Mouse (Mus musculus): ENCODE measurements around the gene Jmjd1c.

The Jmjd1c gene

GRCm38 (mm10) chr10:67095798-67096620 is at the start of gene Jmjd1c:
TSS of gene Jmjd1c (plus strand) at chr10:67096125.
- no peak for DNase-seq (ENCODE audit: inconsistent ontology term)

DNA sequence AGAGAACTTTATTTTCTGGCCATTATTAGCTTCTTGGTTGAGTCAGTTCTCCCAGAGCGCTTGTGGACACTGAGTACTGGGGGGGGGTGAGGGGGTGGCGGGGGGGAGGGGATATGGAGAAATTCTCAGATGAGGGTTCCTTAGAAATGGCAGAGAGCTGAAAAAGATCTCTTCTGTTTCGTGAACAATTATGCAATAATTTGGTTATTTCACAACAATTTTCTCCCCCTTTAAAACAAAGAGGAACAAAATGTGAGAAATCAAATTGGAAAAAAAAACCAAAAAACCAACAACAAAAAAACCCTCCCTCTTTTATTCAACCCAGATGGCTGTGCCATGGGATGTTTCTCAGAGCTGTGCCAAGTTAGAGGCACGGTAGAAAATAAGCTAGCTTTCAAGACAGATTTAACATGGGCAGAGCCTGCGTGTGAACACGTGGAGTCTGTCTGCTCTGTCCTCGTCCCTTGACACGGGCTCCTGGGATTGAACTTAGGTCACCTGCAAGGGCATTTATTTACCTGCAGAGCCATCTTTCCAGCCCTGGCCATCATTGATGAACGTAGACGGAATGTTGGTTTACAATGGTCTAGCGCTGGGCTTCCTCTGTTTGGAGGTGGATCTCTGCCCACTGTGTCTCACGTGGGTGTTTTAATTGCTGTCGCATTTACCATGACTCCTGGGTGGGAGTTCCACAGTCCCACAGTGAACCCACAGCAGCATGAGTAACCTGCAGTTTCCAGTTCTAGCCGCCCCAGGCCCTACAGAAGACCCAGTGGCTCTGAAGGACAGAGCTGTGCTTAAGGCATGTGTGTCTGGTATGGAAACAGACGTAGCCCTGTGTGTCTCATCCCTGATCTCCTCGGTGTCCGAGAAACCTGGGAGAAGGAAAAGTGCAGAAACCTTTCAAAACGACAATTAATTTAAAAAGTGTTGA is 47.9 kb upstream of the Jmjd1c start:
- no peak for DNase-seq (ENCODE audit: inconsistent ontology term)

- DNase-seq (ENCODE audit: inconsistent ontology term): no peak
Measured at GRCm38 (mm10) chr10:67048871-67049615, 46.9 kb upstream of the Jmjd1c start.

DNA sequence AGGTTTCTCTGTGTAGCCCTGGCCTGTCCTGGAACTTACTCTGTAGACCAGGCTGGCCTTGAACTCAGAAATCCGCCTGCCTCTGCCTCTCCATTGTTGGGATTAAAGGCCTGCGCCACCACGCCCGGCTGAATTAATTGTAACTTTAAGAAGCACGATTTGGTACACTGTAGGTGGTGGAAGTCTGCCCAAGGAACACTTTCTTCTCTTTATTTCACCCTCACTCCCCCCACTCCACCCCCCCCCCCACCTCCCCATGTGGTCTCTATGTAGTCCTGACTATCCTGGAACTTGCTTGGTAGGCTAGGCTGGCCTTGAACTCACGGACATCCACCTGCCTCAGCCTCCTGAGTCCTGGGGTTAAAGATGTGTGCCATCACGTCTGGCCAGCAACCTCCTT is 46.3 kb upstream of the Jmjd1c start:
- DNase-seq (ENCODE audit: inconsistent ontology term): no peak

DNA sequence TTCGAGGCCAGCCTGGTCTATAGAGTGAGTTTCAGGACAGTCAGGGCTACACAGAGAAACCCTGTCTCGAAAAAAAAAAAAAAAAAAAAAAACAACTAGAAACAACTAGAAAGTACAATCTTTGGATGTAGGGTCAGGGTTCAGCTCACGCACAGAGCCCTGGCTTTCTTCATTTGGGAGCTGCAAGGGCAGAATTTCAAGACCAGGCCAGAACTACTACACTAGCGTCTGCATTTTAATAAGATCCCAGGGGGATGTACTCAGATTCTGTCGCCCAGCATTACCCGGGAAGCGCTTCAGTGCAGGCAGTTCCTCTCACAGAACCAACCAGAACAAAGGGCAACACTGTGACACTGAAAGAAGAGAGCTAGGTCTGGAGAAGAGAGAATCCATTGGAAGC is 45.2 kb upstream of the Jmjd1c start:
- no peak for DNase-seq (ENCODE audit: inconsistent ontology term)

GRCm38 (mm10) chr10:67051466-67051865 is 44.5 kb upstream of the Jmjd1c start:
- no peak for DNase-seq (ENCODE audit: inconsistent ontology term)

- DNase-seq (ENCODE audit: inconsistent ontology term): no peak
Measured at GRCm38 (mm10) chr10:67052429-67052828, 43.5 kb upstream of the Jmjd1c start.

- DNase-seq (ENCODE audit: inconsistent ontology term): peak; percentile 49
Measured at GRCm38 (mm10) chr10:67053475-67053874, 42.5 kb upstream of the Jmjd1c start.

DNA sequence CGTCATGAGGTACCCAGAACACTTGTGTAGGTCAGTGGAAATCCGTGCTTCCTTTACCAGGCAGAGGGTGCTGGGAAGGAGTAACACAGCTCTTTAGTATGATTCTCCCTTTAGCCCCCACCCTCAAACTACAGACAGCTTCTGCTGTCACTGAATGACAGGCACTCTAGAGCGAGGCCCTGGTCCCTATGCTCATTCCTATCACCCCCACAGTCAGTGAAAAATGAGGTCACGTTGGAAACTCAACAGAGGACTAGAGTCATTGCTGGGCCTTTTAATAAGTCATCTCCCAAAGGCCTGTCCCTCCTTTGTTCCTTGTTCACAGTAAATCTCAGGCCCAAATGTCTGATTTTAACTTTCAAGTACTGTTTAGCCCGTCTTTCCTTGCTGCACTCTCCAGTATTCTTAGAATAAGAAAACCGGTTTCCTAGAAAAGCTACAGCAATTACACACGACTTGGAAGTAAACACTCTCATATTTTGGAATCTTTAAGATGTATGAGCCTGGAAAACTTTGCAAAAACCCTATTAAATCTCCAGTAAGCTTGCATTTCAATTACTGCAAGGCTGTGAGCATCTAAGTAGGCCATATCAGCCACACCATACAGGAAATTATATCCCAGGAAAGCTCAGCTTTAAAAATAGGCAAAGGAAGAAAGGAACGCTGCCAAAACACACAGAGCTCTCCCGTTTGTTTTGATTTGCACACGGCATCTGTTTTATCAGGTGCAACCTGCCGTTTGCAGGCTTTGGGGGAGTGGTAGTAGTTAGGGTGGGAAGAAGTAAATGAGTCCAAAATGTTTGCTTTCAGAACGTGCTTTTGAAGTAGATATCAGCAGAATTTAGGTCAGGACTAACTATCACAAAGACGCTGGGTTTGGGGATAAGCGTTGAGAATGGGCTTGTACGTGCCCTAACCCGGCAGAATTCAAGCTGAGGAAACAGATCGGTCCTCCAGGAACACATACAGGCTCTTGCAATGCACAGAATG is 39.8 kb upstream of the Jmjd1c start:
- no peak for DNase-seq (ENCODE audit: inconsistent ontology term)

- DNase-seq (ENCODE audit: inconsistent ontology term): no peak
Measured at GRCm38 (mm10) chr10:67057208-67057607, 38.7 kb upstream of the Jmjd1c start.

DNA sequence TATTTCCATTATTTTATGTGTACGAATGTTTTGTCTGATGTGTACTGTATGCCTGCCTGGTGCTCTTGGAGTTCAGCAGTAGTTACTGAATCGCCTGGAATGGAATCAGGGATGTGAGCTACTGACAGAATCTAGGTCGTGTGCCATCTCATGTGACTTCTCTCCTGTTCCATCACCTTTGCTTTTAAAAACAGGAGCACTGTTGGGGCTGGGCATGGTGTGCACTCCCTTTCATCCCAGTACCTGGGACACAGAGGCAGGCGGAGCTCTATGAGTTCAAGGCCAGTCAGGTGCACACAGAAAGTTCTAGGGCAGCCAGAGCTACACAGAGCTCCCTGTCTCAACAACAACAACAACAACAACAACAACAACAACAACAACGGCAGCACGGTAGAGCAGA is 38.2 kb upstream of the Jmjd1c start:
- DNase-seq (ENCODE audit: inconsistent ontology term): no peak

DNA sequence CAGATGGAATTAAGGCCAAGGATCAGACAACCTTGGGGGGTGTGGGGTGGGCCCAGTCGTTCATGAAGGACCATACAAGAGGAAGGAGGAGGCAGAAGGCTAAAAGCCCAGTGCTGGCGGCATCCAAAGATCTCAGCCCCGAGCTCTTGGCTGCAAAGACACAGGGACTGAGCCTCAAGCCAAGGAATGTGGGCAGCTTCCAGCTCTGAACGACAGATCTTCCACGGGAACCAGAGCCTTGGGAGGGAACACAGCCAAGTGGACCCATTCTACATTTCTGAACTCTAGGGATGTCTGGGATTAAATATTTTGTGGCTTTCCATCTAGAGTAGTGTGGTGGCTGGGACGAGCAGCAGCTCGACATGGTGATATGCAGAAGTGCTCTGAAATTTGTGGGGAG is 37.6 kb upstream of the Jmjd1c start:
- peak; percentile 88 for DNase-seq (ENCODE audit: inconsistent ontology term)

DNA sequence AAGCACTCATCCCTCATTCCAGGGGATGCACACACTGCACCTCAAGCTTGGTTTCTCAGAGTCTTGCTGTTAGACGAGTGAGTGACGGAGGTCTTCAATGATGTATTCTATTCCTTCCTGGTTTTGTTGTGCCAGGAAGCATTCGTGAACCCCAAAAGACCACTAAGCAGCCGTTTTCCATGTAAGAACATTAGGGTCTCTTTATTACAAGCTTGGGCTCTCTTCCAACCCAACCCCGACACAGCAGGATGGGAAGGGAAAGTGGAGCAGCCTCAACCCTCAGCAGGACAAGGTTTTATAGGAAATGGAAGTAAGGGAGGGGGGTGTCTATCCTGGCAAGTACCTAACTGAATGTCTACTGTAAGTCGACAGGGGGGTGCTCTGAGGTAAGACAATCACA is 37.2 kb upstream of the Jmjd1c start:
- DNase-seq (ENCODE audit: inconsistent ontology term): no peak

- DNase-seq (ENCODE audit: inconsistent ontology term): peak; percentile 84
Measured at GRCm38 (mm10) chr10:67061367-67061801, 34.5 kb upstream of the Jmjd1c start.

GRCm38 (mm10) chr10:67061823-67062222 is 34.1 kb upstream of the Jmjd1c start:
- DNase-seq (ENCODE audit: inconsistent ontology term): no peak

DNA sequence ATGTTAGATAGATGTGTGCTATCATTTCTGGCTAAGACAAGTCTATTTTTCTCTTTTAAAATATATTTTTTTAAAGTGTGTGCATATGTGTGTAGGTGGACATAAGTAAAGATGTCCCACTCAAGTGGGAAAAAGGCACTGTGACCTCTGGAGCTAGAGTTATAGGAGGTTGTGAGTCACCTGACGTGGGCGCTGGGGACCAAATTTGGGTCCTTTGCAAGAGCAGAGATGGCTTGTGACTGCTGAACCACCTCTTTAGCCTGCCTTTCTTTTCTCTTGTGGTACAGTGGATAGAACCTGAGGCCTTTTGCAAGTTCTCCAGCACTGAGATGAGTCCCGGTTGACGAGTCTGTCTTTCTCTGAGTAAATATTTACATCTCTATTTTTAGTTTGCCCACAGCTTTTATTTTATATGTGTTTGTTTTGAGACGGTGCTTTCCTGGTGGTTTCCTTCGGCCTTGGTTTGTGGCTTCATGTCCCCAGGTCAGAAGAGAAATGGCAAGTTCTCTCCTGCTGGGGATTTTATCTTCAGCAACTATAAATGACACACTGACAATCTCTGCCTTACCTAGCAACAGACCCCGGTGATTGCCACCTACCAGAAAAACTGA is 30.5 kb upstream of the Jmjd1c start:
- DNase-seq (ENCODE audit: inconsistent ontology term): no peak

GRCm38 (mm10) chr10:67065927-67066326 is 30.0 kb upstream of the Jmjd1c start:
- no peak for DNase-seq (ENCODE audit: inconsistent ontology term)

- DNase-seq (ENCODE audit: inconsistent ontology term): no peak
Measured at GRCm38 (mm10) chr10:67066421-67066820, 29.5 kb upstream of the Jmjd1c start.

DNA sequence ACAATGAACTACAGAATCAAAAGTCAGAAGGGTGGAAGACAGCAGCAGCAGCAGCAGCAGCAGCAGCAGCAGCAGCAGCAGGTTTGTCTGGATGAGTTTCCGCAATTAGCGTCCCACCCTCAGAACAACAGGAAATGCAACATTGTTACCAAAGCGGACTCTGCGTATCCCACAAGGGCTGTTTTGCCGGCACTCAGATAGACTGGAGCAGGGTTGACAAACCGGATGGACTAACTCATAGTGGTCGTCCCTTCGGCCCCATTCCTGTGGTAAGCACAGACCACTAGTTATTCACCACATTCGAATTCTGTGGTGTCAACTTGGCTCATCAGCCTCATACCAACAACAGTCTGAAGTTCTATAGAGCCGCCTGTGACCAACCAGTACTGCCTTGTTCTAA is 26.9 kb upstream of the Jmjd1c start:
- no peak for DNase-seq (ENCODE audit: inconsistent ontology term)

DNA sequence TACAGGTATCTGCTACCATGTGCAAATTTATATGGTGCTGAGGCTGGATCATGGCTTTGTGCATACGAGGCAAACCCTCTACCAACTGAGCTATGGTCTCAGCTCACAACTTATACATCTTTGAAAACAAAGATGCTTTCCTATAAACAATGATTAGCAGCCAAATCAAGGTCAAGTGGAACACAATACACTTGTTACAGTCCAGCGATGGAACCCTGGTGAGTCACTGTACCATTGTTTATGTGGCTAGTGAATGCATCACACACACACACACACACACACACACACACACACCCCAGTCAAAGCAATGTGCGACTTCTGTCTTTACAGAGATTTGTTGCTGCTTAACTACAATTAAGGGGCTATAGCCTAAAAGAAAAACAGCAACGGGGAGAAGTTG is 24.5 kb upstream of the Jmjd1c start:
- peak; percentile 70 for DNase-seq (ENCODE audit: inconsistent ontology term)

Measured in Muller cell, postnatal 12 days (primary cell).